Mouse (Mus musculus) E14TG2a.4 (cell line): ENCODE data around the gene Ttc19.

Experiments
- H3K27me3 ChIP-seq: 2 replicates; pipeline ENCODE4 v1.6.1; 2014; ENCODE audit warnings: low read length, control low read depth; ENCODE audit not compliant: insufficient read depth
- H3K36me3 ChIP-seq: 2 replicates; pipeline ENCODE4 v1.6.1; 2014; ENCODE audit warnings: low read length, control low read depth; ENCODE audit not compliant: insufficient read depth
- H3K4me1 ChIP-seq: replicated peaks from 2 replicates; pipeline ENCODE4 v1.6.1; 2014; ENCODE audit warnings: low read depth, low read length, control low read depth
- H3K4me3 ChIP-seq: replicated peaks from 2 replicates; pipeline ENCODE4 v1.5.1; 2014; ENCODE audit warnings: mild to moderate bottlenecking, low read length
- H3K9me3 ChIP-seq: 2 replicates; pipeline ENCODE4 v1.6.1; 2014; ENCODE audit warnings: low read length, control low read depth
- CTCF ChIP-seq: conservative IDR thresholded peaks from 2 replicates; pipeline ENCODE4 v1.5.1; 2014; ENCODE audit warnings: low read length
- NANOG ChIP-seq: IDR thresholded peaks from 2 replicates; pipeline ENCODE4 v1.6.1; 2014; ENCODE audit warnings: borderline replicate concordance, low read length, mixed read lengths
- POU5F1 ChIP-seq: IDR thresholded peaks from 2 replicates; pipeline ENCODE4 v1.6.1; 2014; ENCODE audit warnings: low read length, borderline replicate concordance

Gene Ttc19

DNA sequence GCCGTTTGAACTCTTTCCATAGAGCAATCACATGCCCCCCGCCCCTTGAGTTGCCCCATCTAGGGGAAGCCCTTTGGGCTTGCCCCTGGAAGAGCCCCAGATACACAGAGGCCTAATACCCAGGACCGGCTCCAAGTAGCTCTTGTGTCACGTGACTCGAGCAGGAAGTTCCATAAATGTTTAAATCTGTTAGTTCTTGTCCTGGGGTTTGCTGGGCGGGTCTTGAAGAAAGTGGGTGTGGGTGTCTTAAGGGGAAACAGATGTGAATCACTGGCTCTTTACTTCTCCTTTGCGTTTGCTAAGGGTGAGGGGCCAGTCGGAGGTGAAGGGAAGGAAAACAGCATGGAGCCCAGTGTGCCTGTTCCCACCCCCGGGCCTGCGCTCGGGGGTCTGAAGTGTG is 30.2 kb upstream of the Ttc19 start:
- TF ChIP-seq POU5F1: no peak
- TF ChIP-seq NANOG: no peak
- no peak for TF ChIP-seq CTCF
- Histone ChIP-seq H3K4me1 (peaks cover 53% of the 10 kb centered on the region), H3K9me3 (peaks cover 3% of the 10 kb centered on the region; the same call in 1 of the 2 replicates), H3K27me3 (peaks cover 54% of the 10 kb centered on the region), H3K4me3 (peak overlapping the region; percentile 7; the same call in 1 of the 2 replicates), H3K36me3 (no peaks in the 10 kb centered on the region)

DNA sequence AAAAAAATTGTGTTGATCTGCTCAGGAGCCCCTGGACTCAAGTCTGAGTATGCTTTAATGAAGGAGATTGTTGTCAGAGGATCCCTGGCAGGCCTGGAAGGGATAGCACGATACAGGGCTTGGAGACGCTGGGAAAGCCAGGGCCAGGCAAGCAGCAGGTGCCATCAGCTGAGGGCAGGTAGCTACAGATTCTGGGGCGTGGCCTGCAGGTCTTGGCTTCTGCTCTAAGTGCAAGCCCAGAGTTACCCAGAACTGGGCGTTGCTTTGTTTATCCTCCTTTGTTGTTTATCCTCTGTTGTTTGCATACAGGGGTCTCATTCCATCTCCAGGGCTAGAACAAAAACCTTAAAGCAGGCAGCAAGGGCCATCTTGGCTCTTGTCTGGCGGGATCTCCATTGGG is 27.9 kb upstream of the Ttc19 start:
- Histone ChIP-seq H3K4me1 (peaks cover 46% of the 10 kb centered on the region), H3K36me3 (no peaks in the 10 kb centered on the region), H3K27me3 (peaks cover 40% of the 10 kb centered on the region), H3K4me3 (no peak overlapping the region), H3K9me3 (no peaks in the 10 kb centered on the region)
- no peak for TF ChIP-seq NANOG
- no peak for TF ChIP-seq CTCF
- TF ChIP-seq POU5F1: no peak

DNA sequence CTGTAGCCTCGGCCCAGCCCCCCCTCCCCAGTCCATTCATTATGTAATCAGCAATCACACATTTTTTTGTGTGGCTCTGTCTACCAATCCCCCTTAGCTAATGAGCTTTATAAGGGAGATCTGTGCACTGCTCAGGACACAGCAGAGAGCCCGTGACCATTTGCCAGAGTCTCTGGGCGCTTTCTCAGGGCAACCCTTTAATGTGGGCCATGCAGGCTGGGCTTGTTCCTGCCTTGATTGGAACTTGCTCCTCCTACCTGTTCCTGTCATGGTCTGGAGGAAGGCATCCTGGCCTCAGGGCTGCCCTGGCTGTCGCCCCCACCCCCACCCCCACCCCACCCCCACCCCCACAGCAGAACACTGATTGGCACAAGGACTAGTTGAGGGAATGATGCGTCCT is 22.1 kb upstream of the Ttc19 start:
- TF ChIP-seq CTCF (no peak), NANOG (no peak), POU5F1 (no peak)
- Histone ChIP-seq H3K4me3 (no peak overlapping the region), H3K4me1 (peaks cover 24% of the 10 kb centered on the region)

DNA sequence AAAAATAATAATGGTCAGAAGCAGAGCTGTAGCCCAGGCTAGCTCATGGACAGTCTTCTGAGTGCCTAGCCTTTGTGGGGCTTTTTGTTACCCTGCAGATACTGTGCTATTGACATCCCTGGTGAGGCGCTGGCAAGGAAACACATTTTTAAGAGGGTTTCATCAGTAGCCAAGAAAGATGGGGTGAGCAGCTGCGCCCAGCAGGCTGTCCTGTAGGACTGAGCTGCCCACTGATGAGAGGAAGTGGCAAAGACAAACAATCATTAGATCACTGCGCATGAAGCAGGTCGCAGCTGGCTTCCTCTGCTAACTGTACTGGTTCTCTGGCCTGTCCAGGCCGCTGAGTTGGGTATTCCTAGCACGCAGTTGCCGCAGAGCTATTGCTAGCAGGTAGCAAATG is 17.7 kb upstream of the Ttc19 start:
- Histone ChIP-seq H3K36me3 (peaks cover 40% of the 10 kb centered on the region), H3K27me3 (no peaks in the 10 kb centered on the region), H3K4me3 (no peak overlapping the region), H3K9me3 (no peaks in the 10 kb centered on the region), H3K4me1 (peaks cover 34% of the 10 kb centered on the region)
- TF ChIP-seq CTCF (no peak), POU5F1 (no peak), NANOG (no peak)

More for the DNA sequence above, 22.1 kb upstream of the Ttc19 start:
- H3K36me3 ChIP-seq: no peaks in the 10 kb centered on the region
- no peaks in the 10 kb centered on the region for H3K27me3 ChIP-seq
- H3K9me3 ChIP-seq: no peaks in the 10 kb centered on the region

GRCm38 (mm10) chr11:62264018-62264417 is 17.3 kb upstream of the Ttc19 start:
- TF ChIP-seq NANOG (no peak), CTCF (no peak), POU5F1 (no peak)
- H3K36me3 ChIP-seq: peaks cover 44% of the 10 kb centered on the region
- no peaks in the 10 kb centered on the region for H3K9me3 ChIP-seq
- H3K27me3 ChIP-seq: no peaks in the 10 kb centered on the region
- no peak overlapping the region for H3K4me3 ChIP-seq
- H3K4me1 ChIP-seq: peaks cover 36% of the 10 kb centered on the region

DNA sequence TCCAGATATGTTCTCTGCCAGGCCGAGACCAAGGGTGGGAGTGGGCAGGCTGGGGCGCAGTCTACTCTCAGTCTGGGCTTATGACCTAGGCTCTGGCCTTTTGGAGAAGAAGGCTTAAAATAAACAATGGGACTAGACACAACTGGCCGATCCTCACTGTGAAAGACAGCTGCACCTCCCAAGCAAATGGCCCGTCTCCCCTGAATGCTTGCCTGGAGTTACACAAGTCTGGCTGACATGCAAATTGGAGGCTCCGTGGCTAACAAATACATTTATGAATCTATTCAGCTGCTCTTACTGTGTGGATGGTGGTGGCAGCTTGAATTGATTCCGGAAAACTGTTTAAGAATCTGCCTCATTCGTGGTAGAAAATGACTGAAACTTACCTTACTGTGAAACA is 15.6 kb upstream of the Ttc19 start:
- Histone ChIP-seq H3K4me3 (no peak overlapping the region), H3K9me3 (no peaks in the 10 kb centered on the region), H3K36me3 (peaks cover 55% of the 10 kb centered on the region), H3K4me1 (peaks cover 43% of the 10 kb centered on the region), H3K27me3 (no peaks in the 10 kb centered on the region)
- TF ChIP-seq CTCF: no peak
- no peak for TF ChIP-seq NANOG
- no peak for TF ChIP-seq POU5F1

DNA sequence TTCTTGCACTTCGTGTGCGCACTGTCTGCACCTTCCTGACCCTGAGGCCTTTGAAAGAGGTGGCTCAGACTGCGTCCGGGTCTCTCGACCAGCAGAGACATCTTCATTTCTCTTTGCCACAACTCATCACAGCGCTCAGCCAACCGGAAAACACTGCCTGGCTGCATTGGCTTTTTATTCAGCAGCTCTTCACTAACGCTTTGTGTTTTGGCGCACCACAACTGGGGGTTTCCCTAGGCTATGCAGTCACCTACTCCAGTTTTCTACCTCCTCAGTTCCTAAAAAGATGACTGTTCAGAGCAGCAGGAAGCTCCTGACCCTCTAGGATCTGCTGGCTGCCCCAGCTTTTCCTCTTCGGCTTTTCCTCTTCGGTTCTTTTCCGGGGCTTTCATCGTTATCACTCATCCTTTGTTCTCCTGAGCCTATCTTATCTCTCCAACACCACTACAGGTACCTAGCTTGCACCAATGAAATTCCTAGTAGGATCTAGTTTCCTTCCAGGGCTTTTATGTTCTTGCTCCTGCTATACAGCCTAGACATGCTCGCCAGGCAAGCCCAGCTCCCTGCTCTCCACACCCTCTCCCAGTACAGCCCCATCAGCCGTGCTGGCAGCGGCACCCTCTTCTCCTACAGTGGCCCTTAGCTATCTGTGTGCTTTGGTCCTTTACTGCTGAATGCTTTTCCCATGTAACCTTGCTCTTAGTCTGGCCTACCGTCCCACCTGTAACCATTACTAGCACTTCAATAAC is 14.6 kb upstream of the Ttc19 start:
- Histone ChIP-seq H3K4me3 (no peak overlapping the region), H3K9me3 (no peaks in the 10 kb centered on the region), H3K4me1 (peaks cover 37% of the 10 kb centered on the region), H3K36me3 (peaks cover 61% of the 10 kb centered on the region), H3K27me3 (no peaks in the 10 kb centered on the region)
- TF ChIP-seq POU5F1: no peak
- TF ChIP-seq CTCF: no peak
- no peak for TF ChIP-seq NANOG

- Histone ChIP-seq H3K4me1 (peaks cover 37% of the 10 kb centered on the region), H3K27me3 (no peaks in the 10 kb centered on the region), H3K36me3 (peaks cover 71% of the 10 kb centered on the region), H3K9me3 (no peaks in the 10 kb centered on the region), H3K4me3 (no peak overlapping the region)
- TF ChIP-seq POU5F1: no peak
Measured at GRCm38 (mm10) chr11:62268381-62268780, 12.9 kb upstream of the Ttc19 start.

GRCm38 (mm10) chr11:62269097-62269496 is 12.2 kb upstream of the Ttc19 start:
- peaks cover 76% of the 10 kb centered on the region for H3K36me3 ChIP-seq
- no peak overlapping the region for H3K4me3 ChIP-seq
- H3K9me3 ChIP-seq: no peaks in the 10 kb centered on the region
- TF ChIP-seq CTCF (no peak), NANOG (no peak), POU5F1 (no peak)
- H3K27me3 ChIP-seq: no peaks in the 10 kb centered on the region
- H3K4me1 ChIP-seq: peaks cover 37% of the 10 kb centered on the region
